Mouse (Mus musculus) MEL-GATA-1-ER (cell line): ENCODE data around the gene Igdcc4.

ENCODE experiments used
- DNase-seq: peaks from one replicate; pipeline ENCODE4 v3.0.0-alpha.2; 2012; ENCODE audit warnings: low read depth; ENCODE audit errors: extremely low read depth

Igdcc4 gene

DNA sequence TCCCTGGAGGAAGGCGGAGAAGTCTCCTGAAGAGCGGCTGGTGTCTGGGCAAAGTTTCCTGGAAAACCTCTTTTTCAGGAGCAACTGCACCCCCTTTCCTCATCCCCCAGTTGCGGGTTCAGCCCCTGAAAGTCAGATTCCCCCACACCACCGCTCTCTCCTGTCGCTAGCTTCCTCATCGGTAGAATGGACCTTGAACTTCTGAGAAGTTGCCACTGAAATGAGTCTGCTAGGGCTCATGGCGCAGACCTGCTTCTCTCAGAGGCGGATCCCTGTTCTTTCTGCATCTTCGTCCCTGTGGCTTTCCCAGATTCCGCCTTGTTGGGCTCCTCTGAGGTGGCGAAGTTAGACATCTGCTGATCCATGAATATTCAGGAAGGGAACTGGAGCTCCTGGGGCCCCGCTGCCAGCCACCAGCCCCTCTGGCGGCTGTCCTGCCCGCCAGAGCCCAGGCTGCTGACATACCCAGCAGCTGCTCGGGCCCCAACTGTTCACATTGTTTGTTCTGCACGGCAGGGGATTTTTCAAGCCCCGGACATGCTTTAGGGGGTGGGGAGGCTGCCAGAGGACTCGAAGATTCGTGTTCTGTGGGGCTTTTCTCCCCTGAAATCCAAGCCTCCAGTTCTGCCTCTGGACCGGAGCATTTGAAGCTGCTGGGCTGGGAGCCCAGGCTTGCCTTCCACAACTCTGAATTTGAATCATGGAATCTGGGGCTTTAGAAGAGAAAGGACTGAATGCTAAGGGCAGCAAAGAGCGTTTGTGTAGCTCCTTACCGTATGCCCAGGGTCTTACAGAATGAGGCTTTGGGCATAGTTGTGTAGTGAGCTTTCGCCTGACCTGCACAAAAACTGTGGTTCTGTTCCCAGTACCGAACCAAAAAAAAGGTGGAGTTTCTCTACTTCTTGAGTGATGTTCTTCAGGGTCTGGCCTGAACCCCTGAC, 8.1 kb downstream of the Igdcc4 start:
- no peak for DNase-seq

DNA sequence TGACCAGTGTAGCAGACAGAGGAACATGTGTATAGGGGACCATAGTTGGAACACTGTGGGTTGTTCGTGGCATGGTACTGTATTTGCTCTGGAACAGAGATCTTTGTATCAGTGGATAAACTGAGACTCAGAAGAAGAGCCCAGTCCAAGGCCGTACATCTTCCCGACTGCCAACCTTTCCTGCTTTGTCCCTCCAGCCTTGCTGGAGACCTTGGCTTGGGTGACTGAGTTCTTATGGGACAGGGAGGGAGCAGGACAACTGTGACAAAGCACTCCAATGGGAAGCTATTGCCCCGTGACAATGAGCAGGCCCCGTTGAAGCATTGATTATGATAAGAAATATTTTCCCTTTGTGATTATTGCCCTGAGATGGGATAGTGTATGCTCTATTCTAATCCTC, 10.4 kb downstream of the Igdcc4 start:
- no peak for DNase-seq

DNA sequence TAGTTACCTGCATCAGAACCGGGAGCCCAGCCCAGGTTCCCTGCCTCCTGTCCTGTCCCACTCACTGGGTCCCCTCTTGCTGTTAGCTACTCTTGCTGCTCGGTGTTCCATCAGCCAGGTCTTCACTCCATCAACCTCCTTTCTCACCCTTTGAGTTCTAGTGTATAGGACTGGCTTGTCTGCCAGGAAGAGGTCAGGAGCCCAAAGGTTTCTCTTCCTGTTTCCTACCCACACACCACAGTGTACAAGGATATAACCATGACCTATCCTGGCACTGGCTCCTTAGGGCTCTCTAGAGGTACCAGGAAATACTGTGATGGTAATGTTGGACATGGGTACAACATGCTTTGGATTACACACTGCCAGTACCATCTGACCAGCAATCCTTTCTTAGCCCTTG, 12.4 kb downstream of the Igdcc4 start:
- DNase-seq = no peak

DNA sequence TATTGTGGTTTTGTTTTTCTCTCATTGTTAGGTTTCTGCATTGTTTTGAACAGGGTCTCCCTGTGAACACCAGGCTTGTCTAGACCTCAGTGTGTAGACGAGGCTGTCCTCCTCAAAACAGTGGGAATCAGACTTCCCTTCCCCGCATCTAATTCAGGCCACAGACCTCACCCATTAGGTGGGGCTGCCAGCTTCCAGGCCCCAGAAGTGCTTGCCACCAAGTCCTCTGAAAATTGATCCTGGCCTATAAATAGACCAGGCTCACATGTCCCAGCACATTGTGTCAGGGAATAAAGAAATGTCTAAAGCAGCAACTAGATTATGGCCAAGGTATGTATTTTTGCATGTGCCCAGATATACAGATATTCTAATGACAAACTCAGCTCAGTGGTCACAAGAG, 14.6 kb downstream of the Igdcc4 start:
- DNase-seq = no peak

DNA sequence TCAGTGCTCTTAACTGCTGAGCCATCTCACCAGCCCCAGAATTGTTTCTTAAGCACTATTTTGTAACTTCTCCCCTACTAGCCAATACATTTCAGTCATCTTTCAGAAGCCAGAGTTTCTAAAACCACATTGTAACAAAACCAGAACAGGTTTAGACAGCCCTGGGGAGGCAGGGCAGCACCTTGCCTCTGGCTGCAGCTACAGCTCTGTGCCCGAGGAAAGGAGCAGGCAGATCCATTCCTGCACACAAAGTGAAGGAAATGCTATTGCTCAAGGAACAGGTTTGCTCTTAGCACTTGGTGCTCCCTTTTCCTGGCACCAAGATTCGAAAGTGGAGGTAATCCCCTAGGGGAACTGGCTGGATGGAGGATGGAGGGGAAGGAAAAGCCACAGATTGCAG, 16.2 kb downstream of the Igdcc4 start:
- no peak for DNase-seq

DNA sequence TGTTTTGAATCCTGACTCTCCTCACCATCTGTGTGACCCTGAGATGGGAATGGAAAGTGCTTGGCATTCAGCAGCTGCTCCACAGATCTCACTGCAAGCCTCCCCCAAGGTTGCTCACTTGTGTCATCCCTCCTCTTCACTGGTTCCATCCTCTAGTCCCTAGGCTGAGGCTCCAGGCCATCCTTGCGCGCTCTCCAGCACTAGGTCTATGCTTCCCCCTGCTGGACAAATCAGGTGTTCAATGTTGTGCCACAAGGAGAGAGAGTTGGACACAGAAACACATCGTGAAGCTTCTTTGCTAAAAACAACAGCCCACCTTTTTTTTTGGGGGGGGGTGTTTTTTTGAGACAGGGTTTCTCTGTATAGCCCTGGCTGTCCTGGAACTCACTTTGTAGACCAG, 19.6 kb downstream of the Igdcc4 start:
- peak; percentile 30 for DNase-seq

DNA sequence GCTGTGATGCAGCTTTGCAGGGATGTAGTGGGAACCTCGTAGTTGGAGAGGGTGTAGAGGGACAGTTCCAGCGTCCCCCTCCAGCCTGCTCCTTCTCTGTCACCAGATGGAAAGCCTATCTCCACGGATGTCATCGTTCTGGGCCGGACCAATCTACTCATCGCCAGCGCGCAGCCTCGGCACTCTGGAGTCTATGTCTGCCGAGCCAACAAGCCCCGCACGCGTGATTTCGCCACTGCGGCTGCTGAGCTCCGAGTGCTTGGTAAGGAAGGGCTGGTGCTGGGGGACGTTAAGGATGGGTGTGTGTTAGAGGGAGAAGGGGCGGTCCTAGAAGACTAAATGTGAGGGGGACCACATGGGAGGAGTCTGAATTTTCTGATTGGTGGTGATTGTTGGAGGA, 21.3 kb downstream of the Igdcc4 start:
- DNase-seq = no peak

DNA sequence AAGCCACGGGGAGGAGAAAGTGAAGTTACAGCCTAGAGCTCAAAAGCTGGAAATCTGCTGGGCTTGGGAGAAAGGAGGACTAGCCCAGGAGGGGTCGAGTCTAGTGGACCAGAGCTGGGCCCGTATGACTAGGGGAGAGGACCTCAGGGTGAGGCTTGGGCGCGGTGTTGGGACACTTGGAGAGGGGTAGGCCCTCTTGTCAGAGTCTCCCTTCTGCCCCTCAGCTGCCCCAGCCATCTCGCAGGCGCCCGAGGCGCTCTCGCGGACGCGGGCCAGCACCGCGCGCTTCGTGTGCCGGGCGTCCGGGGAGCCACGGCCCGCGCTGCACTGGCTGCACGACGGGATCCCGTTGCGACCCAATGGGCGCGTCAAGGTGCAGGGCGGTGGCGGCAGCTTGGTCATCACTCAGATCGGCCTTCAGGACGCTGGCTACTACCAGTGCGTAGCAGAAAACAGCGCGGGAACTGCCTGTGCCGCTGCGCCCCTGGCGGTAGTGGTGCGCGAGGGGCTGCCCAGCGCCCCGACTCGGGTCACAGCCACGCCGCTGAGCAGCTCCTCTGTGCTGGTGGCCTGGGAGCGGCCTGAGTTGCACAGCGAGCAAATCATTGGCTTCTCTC, 22.4 kb downstream of the Igdcc4 start:
- no peak for DNase-seq

DNA sequence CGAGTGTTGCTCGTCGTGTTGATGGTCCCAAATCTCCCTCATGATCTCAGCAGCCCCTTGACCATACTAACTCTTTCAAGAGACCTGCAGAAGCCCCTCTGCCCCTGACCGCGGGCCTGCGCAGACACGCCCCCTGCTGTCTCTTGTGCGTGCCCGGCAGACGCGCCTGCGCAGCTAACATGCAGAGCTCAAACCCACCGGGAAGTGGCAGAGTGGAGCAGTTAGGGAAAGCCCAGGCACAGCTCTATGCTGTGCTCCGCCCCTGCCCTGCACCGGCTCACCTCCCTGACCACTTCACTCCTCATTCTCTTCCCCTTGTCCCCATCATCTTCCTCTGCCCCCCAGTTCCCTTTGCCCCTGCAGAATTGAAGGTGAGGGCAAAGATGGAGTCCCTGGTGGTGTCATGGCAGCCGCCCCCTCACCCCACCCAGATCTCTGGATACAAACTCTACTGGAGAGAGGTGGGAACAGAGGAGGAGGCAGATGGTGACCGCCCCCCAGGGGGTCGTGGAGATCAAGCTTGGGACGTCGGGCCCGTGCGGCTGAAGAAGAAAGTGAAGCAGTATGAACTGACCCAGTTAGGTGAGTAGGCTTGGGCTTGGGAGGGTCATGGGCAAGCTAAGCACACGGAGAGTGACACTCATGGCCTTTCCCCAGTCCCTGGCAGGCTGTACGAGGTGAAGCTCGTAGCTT, 27.0 kb downstream of the Igdcc4 start:
- peak; percentile 63 for DNase-seq

DNA sequence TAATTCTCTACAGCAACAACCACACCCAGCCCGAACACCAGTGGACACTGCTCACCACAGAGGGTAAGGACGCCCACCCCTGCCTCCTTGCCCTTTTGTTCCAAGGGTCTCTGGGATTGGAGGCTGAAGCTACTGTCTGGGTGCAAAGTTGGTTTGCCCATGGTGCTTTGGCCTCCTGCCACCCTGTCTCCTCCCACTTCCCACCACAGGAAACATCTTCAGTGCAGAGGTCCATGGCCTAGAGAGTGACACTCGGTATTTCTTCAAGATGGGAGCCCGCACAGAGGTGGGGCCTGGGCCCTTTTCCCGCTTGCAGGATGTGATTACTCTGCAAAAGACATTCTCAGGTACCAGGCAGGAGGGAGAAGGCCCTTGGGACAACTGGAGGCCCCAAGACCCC, 30.4 kb downstream of the Igdcc4 start:
- DNase-seq = no peak

DNA sequence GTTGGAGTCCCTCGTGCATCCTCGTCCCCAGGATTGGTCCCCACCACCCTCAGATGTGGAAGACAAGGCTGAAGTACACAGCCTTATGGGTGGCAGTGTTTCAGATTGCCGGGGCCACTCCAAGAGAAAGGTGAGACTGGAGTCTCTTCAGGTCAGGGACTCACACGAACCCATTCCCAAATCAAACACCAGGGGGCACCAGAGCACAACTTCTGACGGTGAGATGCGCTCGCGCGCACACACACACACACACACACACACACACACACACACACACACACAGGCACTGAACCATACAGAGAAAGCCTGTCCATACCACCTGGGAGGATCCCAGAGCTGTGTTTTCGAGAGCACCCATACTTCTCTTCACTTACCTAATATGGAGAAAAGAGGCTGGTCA, 32.5 kb downstream of the Igdcc4 start:
- DNase-seq = peak; percentile 33

DNA sequence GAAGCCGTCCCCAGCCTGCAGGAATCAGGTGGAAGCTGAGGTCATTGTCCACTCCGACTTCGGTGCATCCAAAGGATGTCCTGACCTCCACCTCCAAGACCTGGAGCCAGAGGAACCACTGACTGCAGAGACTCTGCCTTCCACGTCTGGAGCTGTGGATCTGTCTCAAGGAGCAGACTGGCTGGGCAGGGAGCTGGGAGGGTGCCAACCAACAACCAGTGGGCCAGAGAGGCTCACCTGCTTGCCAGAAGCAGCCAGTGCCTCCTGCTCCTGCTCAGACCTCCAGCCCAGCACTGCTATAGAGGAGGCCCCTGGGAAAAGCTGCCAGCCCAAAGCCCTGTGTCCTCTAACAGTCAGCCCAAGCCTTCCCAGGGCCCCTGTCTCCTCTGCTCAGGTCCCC, 33.8 kb downstream of the Igdcc4 start:
- DNase-seq = no peak

DNA sequence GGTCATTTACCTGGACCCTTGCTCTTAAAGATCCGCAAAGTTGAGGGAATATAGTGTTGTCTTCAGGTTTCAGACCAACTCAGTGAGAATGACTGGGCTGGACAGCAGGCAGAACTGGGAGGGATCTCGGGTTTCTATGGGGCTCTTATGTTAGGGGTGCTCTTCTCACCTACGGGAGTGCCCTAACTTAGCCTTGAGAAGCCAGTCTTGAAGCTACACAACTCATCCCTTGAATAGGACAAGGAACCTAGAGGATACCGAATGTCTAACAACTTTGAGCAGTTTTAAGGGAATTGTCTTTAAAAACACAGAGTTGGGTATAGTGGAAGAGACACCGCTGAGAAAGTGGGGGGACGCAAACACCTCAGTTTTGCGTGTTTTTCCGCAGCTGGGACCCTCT, 39.2 kb downstream of the Igdcc4 start:
- no peak for DNase-seq

DNA sequence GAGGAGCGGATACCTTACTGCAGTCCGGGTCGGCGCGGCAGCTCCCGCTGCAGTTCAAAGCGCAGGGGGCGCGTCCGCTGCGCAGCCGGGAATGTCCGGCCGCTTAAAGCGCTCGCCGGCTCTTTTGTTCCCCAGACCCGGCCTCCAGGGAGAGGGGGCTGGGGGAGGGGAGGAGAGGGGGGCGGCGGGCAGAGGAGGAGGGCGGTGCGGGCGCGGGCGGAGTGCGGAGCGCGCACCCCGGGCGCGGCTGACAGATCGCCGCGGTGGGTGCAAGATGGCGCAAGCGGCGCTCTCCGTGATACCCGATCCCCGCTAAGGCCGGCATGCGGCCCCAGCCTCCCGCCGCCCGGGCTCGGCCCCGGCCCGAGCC, 39.6 kb downstream of the Igdcc4 start, which contains the start of gene Igdcc3:
TSS of gene Igdcc3 (plus strand) at position 254 of the 370 bp plus-strand sequence.
- DNase-seq = no peak

DNA sequence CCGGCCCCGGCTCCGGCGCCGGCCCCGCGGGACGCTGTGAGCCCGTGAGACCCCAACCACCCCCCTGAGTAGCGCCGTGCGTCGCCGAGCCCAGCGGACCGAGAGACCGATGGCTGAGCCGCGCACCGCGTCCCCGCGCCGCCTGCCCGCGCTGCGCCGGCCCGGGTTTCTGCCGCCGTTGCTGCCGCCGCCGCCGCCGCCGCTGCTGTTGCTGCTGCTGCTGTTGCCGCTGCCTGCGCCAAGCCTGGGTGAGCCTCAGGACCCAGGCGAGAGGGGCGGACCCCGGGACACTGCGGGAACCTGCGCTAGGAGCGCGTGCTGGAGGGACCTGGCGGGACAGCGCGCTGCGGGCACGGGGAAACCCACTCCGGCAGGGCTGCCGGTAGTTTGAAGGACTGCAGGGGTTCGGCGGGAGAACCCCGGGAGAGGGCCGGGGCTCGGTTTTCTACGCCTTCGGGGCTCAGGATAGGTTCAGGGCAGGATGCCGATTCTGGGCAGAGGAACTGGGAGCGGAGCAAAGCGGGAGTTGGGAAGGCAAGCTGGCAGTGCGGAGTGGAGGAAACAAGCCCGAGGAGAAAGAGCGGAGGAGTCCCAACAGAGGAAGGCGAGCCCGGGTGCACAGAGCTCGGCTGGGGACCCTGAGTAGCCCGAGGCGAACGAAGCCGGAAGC, 40.2 kb downstream of the Igdcc4 start:
- no peak for DNase-seq

DNA sequence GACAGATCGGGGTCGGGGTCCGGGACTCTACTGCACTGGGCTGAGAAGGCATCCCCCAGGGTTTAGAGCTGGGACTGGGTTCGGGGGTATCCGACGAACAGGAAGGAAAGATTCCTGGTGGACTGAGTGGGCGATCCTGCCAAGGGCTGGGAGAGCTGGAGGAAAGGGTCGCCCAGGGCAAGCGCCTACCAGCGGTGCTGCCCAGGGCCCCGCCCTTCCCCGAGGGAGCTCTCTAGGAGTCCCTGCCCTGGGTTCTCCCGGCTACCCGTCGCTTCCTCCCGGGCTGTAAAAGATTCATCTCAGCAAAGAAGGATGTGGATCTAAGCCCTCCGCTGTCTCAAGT, 40.7 kb downstream of the Igdcc4 start:
- no peak for DNase-seq

DNA sequence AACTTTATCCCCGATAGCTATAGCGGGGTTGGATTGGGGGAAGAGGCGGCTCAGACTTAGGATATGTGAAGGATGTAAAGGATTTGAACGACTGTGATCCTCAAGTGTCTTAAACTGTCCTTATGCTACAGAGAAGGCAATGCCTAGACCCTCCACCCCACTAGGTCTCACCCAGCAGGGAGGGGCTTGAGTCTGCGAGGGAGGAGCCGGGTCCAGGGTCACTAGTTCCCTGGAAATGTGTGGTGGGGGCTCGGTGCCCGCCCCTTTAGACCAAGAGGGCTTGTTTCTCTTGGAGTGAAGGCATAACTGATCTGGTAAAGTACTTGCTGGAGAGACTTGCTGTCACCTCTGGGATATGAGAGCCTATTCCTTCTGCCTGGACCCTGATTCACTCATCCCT, 41.1 kb downstream of the Igdcc4 start:
- no peak for DNase-seq

DNA sequence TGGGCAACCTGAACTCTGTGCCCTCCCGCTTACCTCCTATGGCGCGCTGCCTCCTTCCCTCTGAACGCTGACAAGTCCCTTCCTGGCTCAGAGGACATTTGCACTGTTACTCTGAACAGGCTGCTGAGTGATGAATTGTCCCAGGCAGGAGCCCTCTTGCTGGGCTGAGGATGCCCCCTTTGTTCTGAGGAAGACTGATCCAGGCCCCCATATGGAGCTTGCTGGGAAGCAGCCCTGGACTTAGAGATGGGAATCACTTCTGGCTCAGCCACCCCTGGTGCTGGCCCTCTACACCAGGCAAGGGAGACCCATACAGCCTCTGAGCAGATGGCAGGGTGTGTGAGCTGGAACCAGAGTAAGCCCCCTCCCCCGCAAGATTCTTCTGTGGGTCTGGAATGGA, 44.7 kb downstream of the Igdcc4 start:
- no peak for DNase-seq

DNA sequence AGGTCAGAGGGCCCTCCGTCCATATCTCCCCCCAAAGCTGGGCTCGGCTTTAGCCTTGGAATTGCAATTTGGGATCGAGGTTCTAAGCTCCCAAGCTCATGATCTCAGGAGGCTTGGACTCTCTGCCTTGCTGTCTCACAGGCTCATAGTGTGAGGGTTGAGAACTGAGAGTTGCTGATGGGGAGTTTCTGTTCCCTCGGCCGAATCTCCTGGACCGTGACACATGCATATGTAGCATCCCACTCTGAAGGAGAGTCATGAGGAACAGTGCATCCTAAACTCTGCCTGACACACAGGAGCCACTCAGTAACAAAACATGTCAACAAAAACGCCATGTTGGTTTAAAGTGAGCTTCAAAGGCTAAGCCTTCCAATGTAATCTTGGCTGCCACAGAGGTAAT, 47.2 kb downstream of the Igdcc4 start:
- no peak for DNase-seq

DNA sequence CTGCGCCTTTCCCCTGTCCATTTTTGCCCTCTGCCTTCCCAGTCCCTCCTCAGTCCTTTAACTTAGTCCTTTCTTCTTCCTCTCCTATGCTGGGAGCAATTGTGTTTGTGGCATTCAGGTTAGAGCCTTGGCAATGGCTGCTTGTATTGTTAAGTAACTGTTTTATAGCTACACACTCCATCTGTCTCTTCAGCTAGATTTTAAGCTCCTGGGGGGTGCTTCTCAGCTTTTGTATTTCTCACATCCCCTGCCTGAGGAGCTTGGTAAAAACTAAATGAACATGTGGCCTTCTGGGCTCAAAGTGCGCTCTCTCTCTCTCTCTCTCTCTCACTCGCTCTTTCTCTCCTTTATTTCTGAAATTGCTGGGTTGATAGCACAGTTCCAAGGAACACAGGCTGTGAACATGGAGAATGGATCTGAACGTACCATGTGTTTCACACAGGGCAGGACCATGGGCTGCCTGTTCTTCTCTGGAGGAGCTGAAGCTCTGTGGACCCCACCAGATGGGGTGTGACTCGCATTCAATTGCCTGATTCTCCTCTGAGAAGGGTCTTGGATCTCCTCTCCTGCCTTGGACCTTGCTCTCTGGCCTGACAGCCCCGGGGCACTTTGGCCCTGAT, 51.5 kb downstream of the Igdcc4 start:
- DNase-seq = no peak

DNA sequence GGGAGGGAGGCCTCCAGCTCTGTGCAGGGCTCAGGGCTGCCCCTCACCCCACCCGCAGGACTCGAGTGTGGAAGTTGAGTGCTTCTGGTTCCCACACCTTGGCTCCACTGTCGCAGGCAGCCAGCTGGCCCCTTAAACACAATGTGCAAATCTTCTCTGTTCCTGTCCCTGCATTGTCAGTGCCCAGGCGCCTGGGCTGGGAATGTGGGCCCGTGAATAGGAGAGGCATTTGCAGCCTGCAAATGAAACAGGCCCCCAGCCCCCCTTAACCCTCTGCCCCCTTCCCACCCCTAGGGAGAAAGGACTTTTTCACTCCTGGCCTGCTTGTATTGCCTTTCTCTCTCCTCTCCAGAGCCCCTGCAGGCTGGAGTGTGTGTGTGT, 52.0 kb downstream of the Igdcc4 start:
- DNase-seq = no peak
